Mouse (Mus musculus): ENCODE data around the gene Rgma.
A peak's percentile ranks its signal among the peaks of the same experiment; 100 is the strongest.

Rgma gene

DNA sequence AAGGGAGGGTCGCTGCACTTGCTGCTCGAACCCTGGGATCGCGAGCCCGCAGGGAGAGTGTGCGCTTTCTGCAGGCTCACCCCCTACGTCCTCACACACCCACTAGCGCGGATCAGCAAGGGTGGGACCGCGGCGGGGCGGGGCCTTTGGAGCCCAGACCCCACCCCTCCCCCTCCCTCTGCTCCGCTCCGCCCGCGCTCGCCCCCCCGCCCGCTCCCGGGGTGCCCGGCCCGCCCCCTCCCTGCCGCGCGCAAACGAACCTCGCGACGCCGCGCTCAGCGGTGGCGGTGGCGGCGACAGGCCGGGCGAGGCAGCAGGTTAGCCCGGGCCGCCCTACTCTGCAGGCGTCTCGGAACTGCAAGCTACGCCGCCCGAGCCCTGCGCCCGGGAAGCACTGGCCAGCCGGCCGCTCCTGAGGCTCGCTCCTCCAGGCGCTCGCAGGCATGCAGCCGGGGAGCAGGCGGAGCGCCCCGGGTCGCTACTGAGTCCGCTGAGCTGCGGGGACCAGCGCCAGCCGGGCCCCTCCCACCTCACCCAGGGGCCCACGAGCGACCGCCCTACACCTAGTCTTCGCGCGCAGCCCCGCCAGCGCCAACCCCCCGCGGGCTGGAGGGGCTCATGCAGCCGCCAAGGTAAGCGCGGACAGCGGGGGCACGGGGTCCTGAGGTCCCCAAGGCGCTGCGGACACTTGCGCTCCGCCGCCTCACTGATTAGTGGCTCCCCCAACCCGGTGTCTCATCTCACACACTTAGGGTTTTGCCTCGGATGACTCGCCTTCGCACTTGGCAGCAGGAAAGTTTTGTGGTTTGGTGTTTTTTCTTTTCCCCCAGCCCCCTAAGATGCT, at the start of gene Rgma:
Rgma (plus strand) TSS at position 253 of the 844 bp plus-strand sequence.
- peak; percentile 17 for DNase-seq

DNA sequence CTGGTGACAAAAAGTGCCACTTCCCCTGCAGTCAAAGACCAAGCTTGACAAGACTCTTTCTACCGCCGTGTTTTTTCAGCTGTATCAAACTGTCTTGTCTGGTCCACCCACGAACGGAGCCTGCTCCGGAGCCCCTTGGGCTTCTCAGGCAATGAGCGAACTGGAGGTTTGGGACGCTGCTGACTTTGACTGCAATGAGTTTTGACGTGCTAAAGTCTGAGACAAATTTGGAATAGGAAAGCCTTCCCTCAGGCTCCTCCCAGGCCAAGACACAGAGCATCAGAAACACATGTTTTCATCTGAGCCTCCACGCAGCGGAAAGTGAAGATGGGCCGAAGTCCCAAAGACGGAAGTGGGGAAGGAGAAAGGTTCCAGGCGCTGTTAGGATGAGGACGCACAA, 49.1 kb upstream of the Rgma start:
- DNase-seq: no peak

DNA sequence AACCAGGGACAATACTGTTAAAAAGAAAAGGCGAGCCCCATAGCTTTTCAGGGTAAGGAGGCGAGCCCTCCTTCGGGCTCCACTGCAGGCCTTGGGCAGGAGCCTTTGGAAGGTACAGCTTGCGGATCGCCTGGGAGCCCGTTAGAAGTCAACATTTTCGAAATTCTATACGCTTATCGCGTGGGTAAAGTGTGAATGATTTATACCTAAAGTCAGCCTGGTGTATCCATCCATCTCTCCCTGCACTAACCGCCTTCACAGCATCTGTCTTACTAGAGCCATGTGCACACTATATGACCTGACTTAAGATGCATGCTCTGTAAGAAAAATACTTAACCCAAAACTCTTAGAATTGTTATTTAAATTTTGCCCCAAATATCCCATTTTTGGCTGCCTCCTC, 48.6 kb upstream of the Rgma start:
- DNase-seq: no peak

DNA sequence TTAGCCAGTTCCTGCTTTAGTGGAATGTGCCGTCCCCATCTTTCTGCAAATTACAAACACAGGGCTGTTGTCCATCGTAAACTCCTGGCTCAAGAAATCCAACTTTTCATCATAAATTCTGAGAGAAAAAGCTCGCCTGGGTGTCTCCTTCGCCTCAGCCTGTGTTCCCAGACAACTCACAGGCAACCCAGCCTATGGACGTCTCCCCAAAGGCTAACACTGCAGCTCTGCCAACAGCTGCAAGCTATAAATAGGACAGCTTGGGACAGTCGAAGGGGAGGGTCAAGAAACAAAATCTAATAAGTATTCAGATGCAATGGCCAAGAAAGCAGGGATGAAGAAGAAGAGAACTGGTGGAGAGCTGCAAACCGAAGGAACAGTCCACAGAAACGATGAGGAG, 48.1 kb upstream of the Rgma start:
- no peak for DNase-seq

DNA sequence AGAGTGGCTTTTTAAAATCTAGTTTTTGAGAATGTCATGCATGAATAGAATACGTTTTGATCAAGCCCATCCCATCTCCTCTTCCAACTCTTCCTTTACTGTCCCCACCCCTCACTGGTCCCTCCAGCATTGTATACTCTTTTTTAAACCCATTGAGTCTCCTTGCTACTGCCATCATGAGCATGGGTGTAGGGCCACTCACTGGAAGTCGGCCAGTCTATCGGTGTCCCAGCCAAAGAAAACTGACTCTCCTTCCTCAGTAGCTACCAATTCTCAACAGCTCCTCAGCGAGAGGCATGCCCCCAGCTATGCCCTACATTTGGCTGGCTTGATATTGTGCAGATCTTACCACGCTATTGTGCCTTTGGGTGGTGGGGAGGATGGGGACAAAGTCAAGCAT, 47.7 kb upstream of the Rgma start:
- DNase-seq: no peak

DNA sequence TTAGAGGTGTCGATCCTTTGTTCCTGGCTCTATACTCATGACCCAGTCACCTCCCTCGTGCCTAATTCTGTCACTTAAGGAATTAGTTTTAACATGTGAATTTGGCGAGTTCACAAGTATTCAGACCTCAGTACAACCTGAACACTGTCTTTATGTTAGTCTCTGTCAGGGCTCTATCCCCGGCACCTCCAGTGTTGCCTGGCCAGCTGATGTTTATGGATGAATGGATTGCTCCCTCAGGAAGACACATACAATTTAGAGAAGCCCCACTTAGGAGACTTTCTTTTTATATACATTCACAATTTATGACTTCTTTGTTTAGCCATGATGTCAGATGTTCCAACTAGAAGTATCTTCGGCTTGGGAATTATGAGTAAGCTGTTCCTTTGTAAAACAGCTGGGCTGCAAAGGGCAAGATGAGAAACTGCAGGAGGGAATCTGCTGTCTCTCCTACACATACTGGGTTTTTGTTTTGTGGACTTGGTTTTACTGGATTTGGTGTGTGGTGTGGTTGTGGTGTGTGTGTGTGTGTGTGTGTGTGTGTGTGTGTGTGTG, 46.6 kb upstream of the Rgma start:
- DNase-seq: no peak

DNA sequence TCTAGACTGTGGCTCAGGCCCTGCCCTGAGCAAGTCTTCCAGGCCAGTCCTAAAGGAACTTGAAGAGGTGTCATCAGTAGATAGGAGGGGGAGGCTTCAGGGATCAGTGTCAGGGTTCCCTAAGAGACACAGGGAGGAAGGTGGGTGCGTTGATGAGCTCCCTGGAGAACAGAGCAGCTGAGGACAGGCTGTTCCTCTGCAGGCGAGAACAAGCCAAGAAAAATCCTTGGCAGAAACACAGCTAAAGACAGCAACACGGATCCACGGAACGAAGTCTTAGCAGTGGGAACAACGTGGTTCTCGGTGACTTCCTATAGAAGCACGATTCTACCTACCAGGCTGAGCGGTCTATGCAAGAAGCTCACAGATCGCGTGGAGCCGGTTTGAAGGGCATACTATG, 44.6 kb upstream of the Rgma start:
- DNase-seq: no peak

DNA sequence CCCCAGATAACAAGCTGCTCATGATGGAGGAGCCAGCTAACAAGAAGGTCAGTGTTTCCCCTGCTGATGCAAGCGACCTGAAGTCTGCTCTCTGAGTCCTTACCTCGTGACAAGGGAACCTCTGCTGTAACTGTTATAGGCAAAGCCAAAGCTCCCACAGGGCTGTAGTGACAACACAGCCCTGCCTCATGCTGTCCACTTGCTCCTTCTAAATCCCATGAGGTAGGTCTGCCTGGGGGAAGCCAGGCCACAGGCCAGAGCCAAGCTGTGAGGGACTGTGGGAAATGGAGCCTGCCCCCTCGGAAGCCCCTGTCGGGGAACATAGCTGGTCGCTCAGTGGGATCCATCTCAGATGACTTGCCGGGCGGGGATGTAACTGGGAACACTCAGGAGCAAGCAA, 43.7 kb upstream of the Rgma start:
- DNase-seq: no peak

DNA sequence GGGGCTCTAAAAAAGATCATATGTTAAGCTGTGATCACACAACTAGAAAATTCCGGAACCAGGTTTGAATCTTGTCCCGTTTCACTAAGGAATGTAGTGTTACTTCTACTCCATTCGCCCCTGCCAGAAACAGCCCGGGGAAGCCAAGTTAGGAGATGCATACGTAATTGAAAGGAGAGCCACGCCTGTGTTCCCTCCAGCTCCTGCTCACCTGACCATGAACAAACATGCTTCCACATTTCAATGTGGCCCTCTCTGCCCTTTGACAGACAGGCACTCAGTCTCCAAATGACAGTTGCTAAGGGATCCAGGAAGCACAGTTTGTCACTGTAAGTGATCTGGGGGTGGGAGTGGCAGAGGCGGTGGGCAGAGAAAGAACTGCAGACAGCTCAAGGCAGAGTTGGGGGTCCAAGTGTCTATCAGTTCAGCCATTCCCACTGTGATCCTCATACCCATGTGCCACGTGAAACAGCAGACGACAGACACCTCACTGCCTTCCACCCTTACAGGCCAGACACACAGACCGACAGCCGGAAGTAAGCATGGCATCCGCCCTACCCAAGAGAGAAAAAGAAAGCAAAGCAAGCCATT, 41.8 kb upstream of the Rgma start:
- no peak for DNase-seq

DNA sequence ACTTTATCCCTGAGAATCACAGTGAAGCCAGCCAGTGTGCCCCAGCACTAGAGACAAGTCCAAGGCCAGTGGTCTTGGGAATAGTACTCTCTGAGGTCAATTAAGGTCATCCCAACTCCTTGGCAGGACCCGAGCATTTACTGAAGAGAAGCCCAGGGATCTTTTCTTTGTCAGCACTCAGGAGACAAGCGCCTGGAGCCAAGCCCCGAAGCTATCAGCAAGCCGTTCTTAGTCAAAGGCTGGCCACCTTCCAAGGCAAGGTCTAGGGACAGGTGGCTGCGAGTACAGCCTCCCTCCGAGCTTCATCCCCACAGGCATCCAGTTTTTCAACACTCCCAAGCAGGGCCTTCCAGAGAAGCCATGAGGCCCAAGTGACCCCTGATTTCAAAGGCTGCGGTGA, 40.4 kb upstream of the Rgma start:
- DNase-seq: no peak

DNA sequence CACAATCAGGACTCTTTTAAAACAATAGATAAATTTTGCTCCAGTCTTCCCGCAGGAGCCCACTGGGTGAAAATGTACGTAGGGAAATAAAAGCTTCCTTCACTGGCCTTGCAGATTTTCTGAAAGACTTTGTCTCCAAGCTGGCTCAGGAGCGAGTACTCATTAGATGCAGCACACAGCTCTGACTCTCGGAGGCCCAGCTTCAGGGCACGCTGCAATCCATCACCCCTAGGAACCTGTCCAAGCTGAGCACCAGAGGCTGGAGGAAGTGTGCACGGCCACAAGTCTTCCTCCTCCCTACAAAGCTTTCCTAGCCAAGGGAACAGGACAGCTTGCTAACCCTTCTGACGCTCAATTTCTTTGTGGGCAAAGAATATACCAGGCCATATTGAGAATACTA, 38.9 kb upstream of the Rgma start:
- DNase-seq: no peak

DNA sequence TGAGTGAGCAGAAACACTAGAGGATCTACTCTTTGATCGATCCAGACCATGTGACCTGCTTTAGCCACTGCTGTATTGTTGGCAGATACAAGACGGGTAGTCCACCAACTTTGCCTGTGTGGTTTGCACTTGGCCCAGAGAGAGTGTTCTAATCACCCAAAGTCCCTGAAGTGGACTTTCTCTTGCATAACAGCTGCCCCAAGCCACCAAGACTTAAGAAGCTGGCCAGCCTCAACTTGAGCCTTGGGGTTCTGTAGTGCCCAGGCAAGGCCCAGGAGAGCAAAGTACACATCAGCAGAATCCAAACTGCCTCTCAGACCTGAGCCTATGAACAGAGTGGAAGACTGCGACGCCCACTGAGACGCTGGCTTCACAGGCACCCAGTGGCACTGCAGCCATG, 37.0 kb upstream of the Rgma start:
- DNase-seq: no peak

DNA sequence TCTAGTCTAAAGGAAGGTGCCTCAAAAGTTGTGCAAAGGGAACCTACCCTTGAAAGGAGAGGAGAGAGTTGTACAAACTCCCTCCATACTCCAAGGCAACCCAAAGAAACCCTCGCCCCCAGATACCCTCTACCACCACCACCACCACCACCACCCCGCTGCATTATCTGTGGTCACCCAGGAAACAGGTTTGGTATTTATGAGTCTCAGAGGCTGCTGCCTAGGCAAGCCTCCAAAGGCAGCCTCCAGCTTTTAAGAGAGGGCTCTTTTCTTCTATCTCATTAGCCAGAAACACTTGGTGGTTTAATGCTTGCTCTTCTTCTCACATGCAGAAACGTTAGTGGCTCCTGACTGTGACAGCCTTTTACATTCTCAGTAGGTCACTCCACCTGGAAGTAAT, 31.5 kb upstream of the Rgma start:
- no peak for DNase-seq

DNA sequence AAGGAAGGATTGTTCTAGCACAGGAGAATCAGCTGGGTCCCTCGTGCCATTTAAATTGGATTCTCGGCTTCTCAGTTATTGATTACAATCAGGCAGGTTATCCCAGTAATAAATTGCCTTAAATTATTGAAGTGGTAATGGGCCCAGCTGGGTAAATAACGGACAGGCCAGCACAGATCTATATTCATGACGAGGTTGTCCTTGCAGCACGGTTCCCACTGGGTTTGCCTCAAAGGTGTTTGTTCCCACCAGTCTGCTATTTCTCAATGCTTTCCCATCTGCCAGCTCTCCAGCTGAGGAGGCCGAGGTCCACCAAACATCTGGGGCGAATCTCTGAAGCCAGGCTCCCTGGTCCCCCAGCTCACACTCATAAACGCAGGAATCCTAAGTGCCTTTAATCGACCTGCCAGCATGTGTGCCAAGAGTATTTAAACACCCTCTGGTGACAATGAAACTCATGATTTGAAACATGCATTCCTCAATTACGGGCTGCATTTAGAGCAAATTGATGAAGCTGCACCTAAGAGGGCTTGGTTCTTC, 26.7 kb upstream of the Rgma start:
- no peak for DNase-seq

DNA sequence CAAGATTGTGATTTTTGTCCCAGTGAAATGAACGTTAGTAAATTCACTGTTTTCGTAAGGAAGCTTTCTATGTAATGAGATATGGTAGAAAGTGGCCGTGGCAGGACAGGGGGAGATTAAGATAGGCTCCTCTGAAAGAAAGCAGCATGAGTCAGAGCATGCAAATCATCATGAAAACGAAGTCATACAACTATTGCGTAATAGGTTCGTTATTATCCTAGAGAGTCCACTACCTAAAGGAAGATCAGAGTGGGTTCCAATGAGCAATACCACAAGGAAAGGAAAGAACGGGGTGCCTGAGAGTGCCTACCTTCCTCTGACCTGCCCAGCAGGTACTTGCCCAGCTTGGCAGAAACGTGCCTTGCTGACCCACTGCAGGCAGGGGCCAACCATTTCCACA, 26.2 kb upstream of the Rgma start:
- no peak for DNase-seq

DNA sequence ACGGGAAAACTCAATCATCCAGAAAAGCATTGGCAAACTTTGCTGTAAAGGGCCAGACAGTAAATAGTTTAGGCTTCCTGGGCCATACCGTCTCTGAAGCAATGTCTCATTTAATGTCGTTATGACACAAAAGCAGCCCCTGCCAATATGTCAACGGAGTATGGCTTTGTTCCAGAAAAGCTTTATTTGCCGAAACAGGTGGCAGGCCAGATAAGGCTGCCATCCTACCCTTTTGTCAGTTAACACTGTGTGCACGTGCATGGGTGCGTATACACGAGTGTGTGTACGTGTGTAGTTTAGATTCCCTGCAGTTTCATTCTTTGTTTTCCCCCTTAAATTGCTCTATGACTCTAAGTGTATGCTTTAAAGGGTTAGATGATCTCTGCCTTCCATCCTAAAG, 20.1 kb upstream of the Rgma start:
- DNase-seq: no peak

DNA sequence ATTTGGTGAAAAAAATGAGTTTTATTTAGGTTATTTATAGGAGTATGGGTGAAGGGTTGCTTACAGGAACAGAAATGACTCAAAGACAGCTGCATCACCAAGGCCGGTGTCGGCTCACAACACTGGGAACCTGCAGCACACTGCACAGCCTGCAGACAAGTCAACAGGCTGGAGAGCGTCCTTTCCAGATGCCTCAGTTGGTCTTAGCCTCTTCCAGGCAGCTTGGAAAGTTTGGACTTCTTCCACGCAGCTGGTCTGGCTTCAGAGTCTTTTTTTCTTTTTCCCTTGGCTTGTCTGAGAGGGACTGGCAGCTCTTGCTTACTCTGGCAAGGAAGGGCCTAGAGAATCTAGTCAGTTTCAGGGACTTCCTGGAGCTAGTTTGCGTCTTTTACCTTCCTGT, 18.4 kb upstream of the Rgma start:
- DNase-seq: no peak

DNA sequence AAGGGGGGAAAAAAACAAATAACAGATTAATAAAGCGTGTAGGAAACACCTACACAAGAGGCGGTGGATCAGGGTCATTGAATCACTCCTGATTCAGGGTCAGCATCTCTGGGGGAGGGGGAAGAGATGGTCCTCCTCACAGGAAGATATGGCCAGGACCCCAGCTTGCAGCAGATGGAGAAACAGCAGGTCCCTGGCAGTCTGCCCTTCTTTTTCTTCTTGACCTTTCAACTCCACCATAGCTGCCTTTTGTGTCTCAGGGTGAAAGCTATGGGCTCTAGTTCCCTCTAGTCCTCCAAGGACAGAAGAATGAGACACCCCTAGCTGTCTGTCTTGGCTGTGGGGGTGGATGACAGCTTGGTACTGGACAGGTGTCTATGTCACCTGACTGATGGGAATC, 17.7 kb upstream of the Rgma start:
- no peak for DNase-seq

DNA sequence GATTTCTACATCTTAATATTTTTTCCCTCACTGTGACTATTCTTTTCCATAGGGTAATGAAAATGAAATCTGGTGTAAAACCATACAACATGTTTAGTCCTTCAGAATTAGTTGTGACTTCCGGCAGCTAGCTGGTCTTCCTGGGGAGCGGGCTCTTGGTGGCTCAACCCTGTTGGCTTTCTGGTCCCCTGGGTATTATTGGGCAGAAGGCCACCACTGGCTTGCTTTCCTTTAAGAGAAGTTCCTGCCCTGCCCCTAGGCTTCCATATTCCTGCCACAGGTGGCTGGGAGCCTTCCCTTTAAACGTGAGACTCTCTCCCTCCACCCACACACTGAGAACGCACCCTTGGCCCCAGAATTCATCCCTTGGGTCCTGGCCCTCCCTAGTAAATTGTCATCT, 9.8 kb upstream of the Rgma start:
- DNase-seq: no peak

DNA sequence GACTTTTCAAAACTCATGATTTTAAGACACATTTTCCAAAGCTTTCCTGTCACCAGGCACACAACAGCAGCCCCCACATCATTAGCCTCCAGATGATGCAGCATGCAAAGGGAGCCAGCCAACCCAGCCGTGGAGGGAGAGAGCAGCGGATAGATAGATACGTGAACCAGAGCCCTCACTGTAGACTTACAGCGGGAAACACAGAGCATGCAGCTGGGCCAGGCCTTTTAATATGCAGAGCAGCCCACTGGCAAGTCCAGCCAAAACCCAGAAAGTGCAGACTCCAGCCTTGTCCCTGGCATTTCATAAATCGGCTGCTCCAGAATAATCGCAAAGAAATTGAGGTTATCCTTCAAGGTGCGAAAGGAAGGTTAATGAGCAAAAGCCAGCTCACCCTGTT, 9.3 kb upstream of the Rgma start:
- DNase-seq: no peak

DNA sequence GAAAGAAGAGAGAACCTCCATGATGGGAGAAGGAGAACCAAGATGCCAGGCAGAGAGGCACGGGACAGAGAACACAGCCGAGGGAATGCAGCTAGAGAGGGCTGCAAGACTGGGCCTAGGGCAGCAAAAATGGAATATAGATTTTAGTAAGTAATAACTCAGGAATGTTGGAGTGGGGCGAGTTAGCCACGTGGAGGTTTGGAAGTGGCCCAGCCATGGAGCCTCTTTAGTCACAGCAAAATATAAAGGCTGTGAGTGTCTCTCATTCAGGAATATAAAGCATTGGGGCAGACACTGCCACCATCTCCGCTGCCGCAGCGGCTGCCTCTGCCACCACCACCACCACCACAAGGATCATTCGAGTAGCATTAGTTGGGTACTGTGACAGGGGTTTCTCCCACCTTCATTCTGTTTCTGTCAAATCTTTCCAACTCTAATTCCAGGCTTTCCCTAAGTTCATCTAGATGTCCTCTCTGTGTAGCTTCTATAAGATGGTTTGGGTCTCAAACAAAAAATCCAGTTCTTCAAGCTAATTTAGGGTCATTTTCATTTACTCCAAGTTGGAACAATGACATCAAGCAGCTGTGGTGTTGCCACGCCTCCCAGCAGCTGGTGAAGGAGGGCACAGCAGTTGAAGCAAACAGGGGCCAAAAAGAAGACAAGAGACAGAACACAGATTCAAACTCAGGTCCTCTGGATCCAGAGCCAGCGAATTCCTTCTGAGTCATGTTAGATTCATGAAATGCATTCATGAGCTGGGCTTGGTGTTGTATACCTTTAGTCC, 7.4 kb upstream of the Rgma start:
- DNase-seq: no peak

DNA sequence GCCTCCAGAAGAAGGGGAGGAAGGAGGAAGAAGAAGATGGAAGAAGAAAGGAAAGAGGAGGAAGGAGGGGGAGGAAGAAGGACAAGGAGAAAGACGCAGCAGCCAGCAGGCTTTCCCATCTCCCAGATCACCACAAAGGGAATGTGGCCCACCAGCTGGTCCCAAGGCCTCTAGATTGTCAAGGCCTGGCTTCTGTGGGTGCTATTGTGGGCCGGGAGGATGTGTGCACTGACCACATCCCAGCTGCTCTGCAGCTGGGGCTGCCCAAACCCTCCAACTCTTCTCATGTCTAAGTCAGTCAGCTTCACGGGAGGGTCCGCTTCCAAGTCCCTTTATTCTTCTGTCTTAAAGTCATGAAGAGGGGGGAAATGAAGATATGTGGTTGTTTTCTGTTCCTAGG, 5.3 kb upstream of the Rgma start:
- no peak for DNase-seq

DNA sequence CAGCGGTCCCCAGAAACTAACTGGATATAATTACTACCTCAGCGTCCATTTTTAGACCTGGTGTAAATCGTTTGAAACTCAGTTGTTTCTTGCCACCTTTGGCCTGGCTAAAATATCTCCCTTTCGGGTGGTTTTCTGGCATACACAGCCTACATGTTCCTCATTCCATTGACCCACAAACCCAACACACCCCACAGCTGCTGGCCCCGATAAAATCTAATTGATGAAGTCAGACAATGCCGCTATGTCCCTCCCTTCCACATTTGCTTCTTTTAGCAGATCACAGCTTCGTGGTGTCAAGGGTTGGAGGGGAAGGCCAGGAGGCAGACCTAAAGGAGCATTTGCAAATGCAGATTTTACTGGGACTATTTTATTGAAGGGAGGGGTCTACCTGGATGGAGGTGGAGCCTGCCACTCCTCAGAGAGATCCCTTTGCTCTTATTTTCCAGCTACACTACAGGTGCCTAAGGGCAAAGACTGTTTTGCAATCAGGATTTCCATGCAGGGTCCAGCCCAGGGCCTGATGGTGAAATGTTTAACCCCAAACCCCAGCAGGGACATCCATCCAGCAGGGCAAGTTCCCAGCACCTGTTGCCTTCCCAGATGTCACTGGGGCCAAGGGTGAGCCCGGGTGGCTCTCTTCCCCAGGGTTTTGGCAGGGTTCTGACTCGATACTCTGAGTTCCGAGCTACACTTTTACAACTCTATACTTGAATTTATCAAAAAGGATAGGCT, 3.6 kb upstream of the Rgma start:
- DNase-seq: no peak

All from thymus, postnatal 14 days (tissue).